Mouse (Mus musculus): Measurements from ENCODE around the gene Noct. TPM values are rescaled to one million over a fixed set of nuclear protein-coding genes. Genes with fewer than 3 reads are reported as not detected.
"Not testable (repeated sequence)": the region's sequence is repeated elsewhere in the genome, so short reads cannot be mapped to it uniquely, and the experiment has no call there.

Gene Noct
- polyA plus RNA-seq, 1 experiment from 2014 or later = 13.7 TPM

DNA sequence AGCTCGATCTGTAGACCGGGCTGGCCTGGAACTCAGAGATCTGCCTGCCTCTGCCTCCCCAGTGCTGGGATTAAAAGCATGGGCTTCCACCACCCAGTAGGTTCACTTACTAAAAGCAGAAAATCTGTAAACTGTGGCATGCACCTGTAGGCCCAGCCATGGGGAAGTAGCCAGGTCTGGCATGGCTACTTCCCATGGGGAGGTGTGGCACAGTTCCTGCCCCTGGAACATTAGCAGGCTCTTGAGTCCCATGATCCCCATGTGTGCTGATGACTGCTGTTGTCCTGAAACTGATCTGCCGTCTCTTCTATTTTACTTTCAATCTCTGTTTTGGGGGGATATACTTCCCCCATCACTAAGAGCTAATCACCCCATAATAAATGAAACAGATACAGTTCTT, 11.1 kb upstream of the Noct start:
- H3K36me3 ChIP-seq (ENCODE audit: control insufficient read depth, insufficient read depth) = no peaks in the 10 kb centered on the region

DNA sequence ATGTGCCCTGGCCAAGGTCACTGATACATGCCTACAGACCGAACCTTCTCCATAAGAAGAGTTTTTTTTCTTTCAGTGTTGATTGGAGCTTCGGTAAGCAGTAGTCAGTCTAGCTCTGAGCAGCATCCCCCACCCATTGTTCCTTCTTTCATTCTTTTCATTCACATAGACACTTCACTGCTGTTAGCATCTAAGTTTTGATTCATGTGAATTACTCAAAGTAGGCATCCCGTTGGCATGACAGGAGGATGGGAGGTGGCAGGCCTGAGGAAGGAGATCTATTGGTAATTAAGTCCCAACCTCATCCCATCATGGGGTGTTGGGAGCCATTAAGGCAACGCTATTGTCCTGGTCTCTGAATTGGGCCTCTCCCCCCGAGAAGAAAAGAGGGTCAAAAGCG, 8.6 kb upstream of the Noct start:
- 57% methylated on average over 6 of the region's 6 CpGs for WGBS (ENCODE audit: insufficient replicate concordance)
- Histone ChIP-seq H3K4me1 (ENCODE audit: control insufficient read depth, low read depth, low read length) (no peaks in the 10 kb centered on the region), H3K27ac (ENCODE audit: low read length) (no peak overlapping the region), H3K9ac (ENCODE audit: low read depth, low read length) (no peak overlapping the region), H3K36me3 (ENCODE audit: control insufficient read depth, insufficient read depth) (no peaks in the 10 kb centered on the region), H3K4me2 (ENCODE audit: low read depth, low read length) (no peak overlapping the region), H3K4me3 (ENCODE audit: low read depth, low read length) (no peak overlapping the region), H3K27me3 (ENCODE audit: control insufficient read depth, insufficient read depth, low read depth, low read length) (peaks cover 4% of the 10 kb centered on the region), H3K9me3 (replicated peaks; ENCODE audit: control insufficient read depth, low read length) (no peaks in the 10 kb centered on the region)
- ATAC-seq (ENCODE audit: low read depth) = no peak

More for the DNA sequence above, 11.1 kb upstream of the Noct start:
- no peak for ATAC-seq (ENCODE audit: low read depth)
- Histone ChIP-seq H3K4me2 (ENCODE audit: low read depth, low read length) (no peak overlapping the region), H3K4me3 (ENCODE audit: low read depth, low read length) (no peak overlapping the region), H3K27me3 (ENCODE audit: control insufficient read depth, insufficient read depth, low read depth, low read length) (no peaks in the 10 kb centered on the region), H3K9me3 (replicated peaks; ENCODE audit: control insufficient read depth, low read length) (no peaks in the 10 kb centered on the region), H3K27ac (ENCODE audit: low read length) (no peak overlapping the region), H3K9ac (ENCODE audit: low read depth, low read length) (no peak overlapping the region), H3K4me1 (ENCODE audit: control insufficient read depth, low read depth, low read length) (no peaks in the 10 kb centered on the region)
- 84% methylated on average over 3 of the region's 3 CpGs for WGBS (ENCODE audit: insufficient replicate concordance)

DNA sequence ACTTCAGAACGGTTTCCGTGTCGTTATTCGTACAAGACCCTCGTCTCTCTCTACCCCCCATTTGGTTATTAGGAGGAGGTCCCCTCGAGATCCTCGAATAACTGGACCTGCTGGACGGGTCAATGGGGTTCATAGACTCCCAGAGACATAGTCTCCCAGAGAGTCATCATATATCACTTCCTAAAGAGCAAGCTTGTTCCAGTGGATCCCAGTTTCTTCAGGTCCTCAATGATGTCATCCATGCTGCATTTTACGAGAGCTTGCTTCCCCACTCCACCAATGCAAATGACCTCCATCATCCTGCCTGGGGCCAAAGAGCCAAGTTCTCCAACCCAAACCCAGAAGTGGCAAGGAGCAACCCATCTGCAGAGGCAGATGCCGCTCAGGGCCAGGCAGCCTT, 7.9 kb upstream of the Noct start:
- not testable (repeated sequence) for H3K9me3 ChIP-seq (replicated peaks; ENCODE audit: control insufficient read depth, low read length); H3K4me1 ChIP-seq (ENCODE audit: control insufficient read depth, low read depth, low read length); H3K9ac ChIP-seq (ENCODE audit: low read depth, low read length); H3K27ac ChIP-seq (ENCODE audit: low read length); H3K4me2 ChIP-seq (ENCODE audit: low read depth, low read length); H3K36me3 ChIP-seq (ENCODE audit: control insufficient read depth, insufficient read depth); H3K27me3 ChIP-seq (ENCODE audit: control insufficient read depth, insufficient read depth, low read depth, low read length); H3K4me3 ChIP-seq (ENCODE audit: low read depth, low read length); ATAC-seq (ENCODE audit: low read depth)
- 57% methylated on average over 5 of the region's 10 CpGs for WGBS (ENCODE audit: insufficient replicate concordance)

DNA sequence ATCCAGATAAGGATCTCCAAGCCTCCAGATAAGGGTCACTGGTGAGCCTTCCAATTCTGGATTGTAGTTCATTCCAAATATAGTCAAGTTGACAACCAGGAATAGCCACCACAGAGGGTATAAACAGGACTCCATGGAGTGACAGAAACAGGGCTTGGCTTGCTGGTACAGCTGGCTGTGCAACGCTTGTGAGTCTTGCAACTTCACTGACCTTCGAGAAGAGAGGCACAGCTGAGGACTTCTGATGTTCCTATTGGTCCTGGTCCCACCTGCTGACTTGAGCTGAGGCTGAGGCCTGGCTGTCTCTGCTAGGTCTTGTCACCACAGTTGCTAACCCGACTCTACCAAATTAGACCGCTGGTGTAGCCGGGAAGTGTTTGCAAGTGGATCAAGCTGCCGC, 5.9 kb upstream of the Noct start:
- not testable (repeated sequence) for H3K36me3 ChIP-seq (ENCODE audit: control insufficient read depth, insufficient read depth); ATAC-seq (ENCODE audit: low read depth); H3K4me1 ChIP-seq (ENCODE audit: control insufficient read depth, low read depth, low read length); H3K27ac ChIP-seq (ENCODE audit: low read length); H3K9ac ChIP-seq (ENCODE audit: low read depth, low read length); H3K9me3 ChIP-seq (replicated peaks; ENCODE audit: control insufficient read depth, low read length); H3K27me3 ChIP-seq (ENCODE audit: control insufficient read depth, insufficient read depth, low read depth, low read length); H3K4me2 ChIP-seq (ENCODE audit: low read depth, low read length); H3K4me3 ChIP-seq (ENCODE audit: low read depth, low read length)
- WGBS (ENCODE audit: insufficient replicate concordance) = 80% methylated on average over 6 of the region's 6 CpGs

DNA sequence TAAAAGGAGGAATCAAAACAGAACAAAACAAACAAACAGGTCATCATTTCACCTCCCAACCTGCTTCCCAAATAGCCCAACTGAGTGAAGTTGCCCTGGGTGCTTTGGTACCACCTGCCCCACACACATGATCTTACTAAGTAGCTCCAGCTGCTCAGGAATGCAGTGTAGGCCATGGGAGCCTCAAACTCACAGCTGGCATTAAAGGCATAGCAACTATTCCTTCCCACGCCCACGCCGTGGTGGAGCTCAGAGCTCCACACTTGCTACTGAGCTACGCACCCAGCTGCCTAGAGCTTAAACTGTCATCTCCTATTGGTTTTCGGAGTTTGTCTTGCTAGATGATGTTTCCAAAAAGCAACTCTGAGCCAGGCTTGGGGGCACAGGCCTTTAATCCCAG, 5.0 kb upstream of the Noct start:
- Histone ChIP-seq H3K27me3 (ENCODE audit: control insufficient read depth, insufficient read depth, low read depth, low read length) (peaks cover 4% of the 10 kb centered on the region), H3K36me3 (ENCODE audit: control insufficient read depth, insufficient read depth) (no peaks in the 10 kb centered on the region), H3K4me3 (ENCODE audit: low read depth, low read length) (no peak overlapping the region), H3K4me1 (ENCODE audit: control insufficient read depth, low read depth, low read length) (peaks cover 13% of the 10 kb centered on the region), H3K9ac (ENCODE audit: low read depth, low read length) (no peak overlapping the region), H3K27ac (ENCODE audit: low read length) (no peak overlapping the region), H3K4me2 (ENCODE audit: low read depth, low read length) (no peak overlapping the region), H3K9me3 (replicated peaks; ENCODE audit: control insufficient read depth, low read length) (no peaks in the 10 kb centered on the region)
- 79% methylated on average over 5 of the region's 5 CpGs for WGBS (ENCODE audit: insufficient replicate concordance)
- no peak for ATAC-seq (ENCODE audit: low read depth)

GRCm38 (mm10) chr3:51220846-51221245, 3.4 kb upstream of the Noct start:
- Histone ChIP-seq H3K4me2 (ENCODE audit: low read depth, low read length) (no peak overlapping the region), H3K27me3 (ENCODE audit: control insufficient read depth, insufficient read depth, low read depth, low read length) (peaks cover 4% of the 10 kb centered on the region), H3K27ac (ENCODE audit: low read length) (no peak overlapping the region), H3K4me3 (ENCODE audit: low read depth, low read length) (no peak overlapping the region), H3K9ac (ENCODE audit: low read depth, low read length) (no peak overlapping the region), H3K4me1 (ENCODE audit: control insufficient read depth, low read depth, low read length) (peaks cover 13% of the 10 kb centered on the region), H3K36me3 (ENCODE audit: control insufficient read depth, insufficient read depth) (no peaks in the 10 kb centered on the region), H3K9me3 (replicated peaks; ENCODE audit: control insufficient read depth, low read length) (no peaks in the 10 kb centered on the region)
- 16% methylated on average over 4 of the region's 4 CpGs for WGBS (ENCODE audit: insufficient replicate concordance)
- no peak for ATAC-seq (ENCODE audit: low read depth)

DNA sequence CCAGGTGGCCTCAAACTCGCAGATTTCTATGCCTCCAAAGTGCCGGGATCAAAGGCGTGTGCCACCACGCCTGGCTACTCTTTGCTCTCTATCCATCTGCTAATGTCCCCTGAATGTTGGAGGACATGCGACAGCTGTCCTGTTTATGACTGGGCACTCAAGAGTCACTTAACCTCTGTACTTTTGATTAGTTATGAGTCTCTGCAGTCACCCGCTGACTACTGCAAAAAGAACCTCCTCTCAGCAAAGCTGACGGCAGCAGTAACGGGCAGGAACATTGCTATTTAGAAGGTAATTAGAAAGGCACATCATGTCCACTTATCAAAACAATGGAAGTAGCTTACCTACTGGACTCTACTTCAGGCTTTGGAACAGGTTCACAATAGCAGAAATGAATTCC, 2.4 kb upstream of the Noct start:
- Histone ChIP-seq H3K9ac (ENCODE audit: low read depth, low read length) (no peak overlapping the region), H3K4me2 (ENCODE audit: low read depth, low read length) (no peak overlapping the region), H3K27ac (ENCODE audit: low read length) (no peak overlapping the region), H3K36me3 (ENCODE audit: control insufficient read depth, insufficient read depth) (no peaks in the 10 kb centered on the region), H3K4me3 (ENCODE audit: low read depth, low read length) (no peak overlapping the region), H3K27me3 (ENCODE audit: control insufficient read depth, insufficient read depth, low read depth, low read length) (peaks cover 4% of the 10 kb centered on the region), H3K9me3 (replicated peaks; ENCODE audit: control insufficient read depth, low read length) (no peaks in the 10 kb centered on the region), H3K4me1 (ENCODE audit: control insufficient read depth, low read depth, low read length) (peaks cover 14% of the 10 kb centered on the region)
- WGBS (ENCODE audit: insufficient replicate concordance) = 76% methylated on average over 8 of the region's 8 CpGs
- ATAC-seq (ENCODE audit: low read depth) = no peak

GRCm38 (mm10) chr3:51222302-51222701, 1.9 kb upstream of the Noct start:
- no peaks in the 10 kb centered on the region for H3K36me3 ChIP-seq (ENCODE audit: control insufficient read depth, insufficient read depth)
- H3K27ac ChIP-seq (ENCODE audit: low read length) = no peak overlapping the region
- WGBS (ENCODE audit: insufficient replicate concordance) = 74% methylated on average over 6 of the region's 6 CpGs
- no peak overlapping the region for H3K4me2 ChIP-seq (ENCODE audit: low read depth, low read length)
- H3K9me3 ChIP-seq (replicated peaks; ENCODE audit: control insufficient read depth, low read length) = no peaks in the 10 kb centered on the region
- H3K4me1 ChIP-seq (ENCODE audit: control insufficient read depth, low read depth, low read length) = peaks cover 19% of the 10 kb centered on the region
- peaks cover 4% of the 10 kb centered on the region for H3K27me3 ChIP-seq (ENCODE audit: control insufficient read depth, insufficient read depth, low read depth, low read length)
- H3K9ac ChIP-seq (ENCODE audit: low read depth, low read length) = no peak overlapping the region
- no peak overlapping the region for H3K4me3 ChIP-seq (ENCODE audit: low read depth, low read length)
- no peak for ATAC-seq (ENCODE audit: low read depth)

GRCm38 (mm10) chr3:51222834-51223460, 1.3 kb upstream of the Noct start:
- Histone ChIP-seq H3K4me2 (ENCODE audit: low read depth, low read length) (no peak overlapping the region), H3K27me3 (ENCODE audit: control insufficient read depth, insufficient read depth, low read depth, low read length) (peaks cover 4% of the 10 kb centered on the region), H3K4me3 (ENCODE audit: low read depth, low read length) (no peak overlapping the region), H3K27ac (ENCODE audit: low read length) (no peak overlapping the region), H3K36me3 (ENCODE audit: control insufficient read depth, insufficient read depth) (no peaks in the 10 kb centered on the region; the same call in 1 of the 2 replicates), H3K9me3 (replicated peaks; ENCODE audit: control insufficient read depth, low read length) (no peaks in the 10 kb centered on the region), H3K9ac (ENCODE audit: low read depth, low read length) (no peak overlapping the region), H3K4me1 (ENCODE audit: control insufficient read depth, low read depth, low read length) (peaks cover 25% of the 10 kb centered on the region)
- ATAC-seq (ENCODE audit: low read depth) = no peak
- 55% methylated on average over 10 of the region's 10 CpGs for WGBS (ENCODE audit: insufficient replicate concordance)

Data from liver, embryonic 16.5 days (tissue).